Mouse (Mus musculus): Measurements from ENCODE around the gene Epb41l2. TPM values are rescaled to one million over a fixed set of nuclear protein-coding genes. Genes with fewer than 3 reads are reported as not detected.

Epb41l2 gene
- polyA plus RNA-seq, 1 experiment: 421 TPM

DNA sequence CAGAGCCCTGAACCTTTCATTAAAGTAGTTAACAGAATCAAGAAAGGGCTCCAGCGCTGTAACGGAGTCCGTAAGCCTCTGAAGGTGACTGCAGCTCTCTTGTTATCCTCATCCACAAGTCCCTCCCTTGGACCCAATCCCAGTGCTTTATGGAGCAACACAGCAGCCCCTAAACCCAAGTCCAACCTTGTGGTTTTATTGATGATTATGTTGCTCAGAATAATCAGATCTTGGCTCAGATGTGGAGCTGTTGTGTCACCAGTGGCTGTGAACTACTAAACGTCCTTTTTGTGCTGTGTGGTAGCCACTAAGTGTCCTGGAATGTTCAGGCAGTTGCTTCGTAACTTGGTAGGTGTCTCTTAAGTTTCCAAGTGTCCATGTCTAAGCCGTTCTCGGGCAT is 33.2 kb downstream of the Epb41l2 start:
- 92% methylated on average over 7 of the region's 7 CpGs for WGBS

GRCm38 (mm10) chr10:25393721-25394120 is 34.1 kb downstream of the Epb41l2 start:
- TF ChIP-seq CTCF (IDR thresholded peaks at IDR 0.05; ENCODE audit: insufficient read depth, low read depth, low read length): no peak
- no peak for TF ChIP-seq POLR2A (IDR thresholded peaks at IDR 0.05; ENCODE audit: insufficient read depth, low read depth, low read length)
- WGBS: 91% methylated on average over 1 of the region's 1 CpGs
- no peaks in the 10 kb centered on the region for H3K4me1 ChIP-seq (ENCODE audit: control insufficient read depth, insufficient read depth, low read length)
- H3K4me3 ChIP-seq (ENCODE audit: insufficient read depth, low read depth, low read length): no peak overlapping the region
- H3K27ac ChIP-seq (ENCODE audit: insufficient read depth, low read depth, low read length): no peak overlapping the region

More for the DNA sequence above, 33.2 kb downstream of the Epb41l2 start:
- Histone ChIP-seq H3K4me1 (ENCODE audit: control insufficient read depth, insufficient read depth, low read length) (no peaks in the 10 kb centered on the region), H3K4me3 (ENCODE audit: insufficient read depth, low read depth, low read length) (no peak overlapping the region), H3K27ac (ENCODE audit: insufficient read depth, low read depth, low read length) (no peak overlapping the region)
- TF ChIP-seq CTCF (IDR thresholded peaks at IDR 0.05; ENCODE audit: insufficient read depth, low read depth, low read length): no peak
- TF ChIP-seq POLR2A (IDR thresholded peaks at IDR 0.05; ENCODE audit: insufficient read depth, low read depth, low read length): no peak

DNA sequence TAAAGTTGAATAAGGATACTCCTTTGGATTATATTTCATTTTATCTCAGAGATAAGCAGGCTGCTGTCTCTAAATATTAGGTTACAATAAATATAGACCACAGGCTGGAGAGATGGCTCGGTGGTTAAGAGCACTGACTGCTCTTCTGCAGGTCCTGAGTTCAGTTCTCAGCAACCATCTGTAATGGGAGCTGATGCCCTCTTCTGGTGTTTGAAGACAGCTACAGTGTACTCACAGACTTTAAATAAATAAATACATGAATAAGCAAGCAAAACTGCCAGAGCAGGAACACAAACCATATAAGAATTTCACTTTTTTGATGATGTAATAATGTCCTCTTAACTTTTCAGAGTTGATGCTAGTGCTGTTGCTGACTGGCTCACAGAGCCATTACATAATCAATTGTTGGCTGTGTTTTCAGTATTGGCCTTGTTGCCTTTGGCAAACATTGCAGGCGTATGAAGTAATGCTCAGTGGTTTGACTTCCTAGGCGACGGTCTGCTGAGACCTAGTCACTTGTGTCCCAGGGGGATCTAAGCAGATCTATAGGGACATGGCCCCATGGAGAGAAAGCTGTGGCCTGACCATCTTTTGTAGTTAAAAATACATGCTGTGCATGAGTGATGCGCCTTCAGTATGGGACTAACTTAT is 35.8 kb downstream of the Epb41l2 start:
- Histone ChIP-seq H3K4me1 (ENCODE audit: control insufficient read depth, insufficient read depth, low read length) (no peaks in the 10 kb centered on the region), H3K4me3 (ENCODE audit: insufficient read depth, low read depth, low read length) (no peak overlapping the region), H3K27ac (ENCODE audit: insufficient read depth, low read depth, low read length) (no peak overlapping the region)
- WGBS: 83% methylated on average over 5 of the region's 5 CpGs
- TF ChIP-seq CTCF (IDR thresholded peaks at IDR 0.05; ENCODE audit: insufficient read depth, low read depth, low read length): no peak
- TF ChIP-seq POLR2A (IDR thresholded peaks at IDR 0.05; ENCODE audit: insufficient read depth, low read depth, low read length): no peak

GRCm38 (mm10) chr10:25396859-25397258 is 37.3 kb downstream of the Epb41l2 start:
- no peak overlapping the region for H3K4me3 ChIP-seq (ENCODE audit: insufficient read depth, low read depth, low read length)
- no peaks in the 10 kb centered on the region for H3K4me1 ChIP-seq (ENCODE audit: control insufficient read depth, insufficient read depth, low read length)
- H3K27ac ChIP-seq (ENCODE audit: insufficient read depth, low read depth, low read length): no peak overlapping the region
- TF ChIP-seq CTCF (IDR thresholded peaks at IDR 0.05; ENCODE audit: insufficient read depth, low read depth, low read length): no peak
- no peak for TF ChIP-seq POLR2A (IDR thresholded peaks at IDR 0.05; ENCODE audit: insufficient read depth, low read depth, low read length)
- 86% methylated on average over 3 of the region's 3 CpGs for WGBS

DNA sequence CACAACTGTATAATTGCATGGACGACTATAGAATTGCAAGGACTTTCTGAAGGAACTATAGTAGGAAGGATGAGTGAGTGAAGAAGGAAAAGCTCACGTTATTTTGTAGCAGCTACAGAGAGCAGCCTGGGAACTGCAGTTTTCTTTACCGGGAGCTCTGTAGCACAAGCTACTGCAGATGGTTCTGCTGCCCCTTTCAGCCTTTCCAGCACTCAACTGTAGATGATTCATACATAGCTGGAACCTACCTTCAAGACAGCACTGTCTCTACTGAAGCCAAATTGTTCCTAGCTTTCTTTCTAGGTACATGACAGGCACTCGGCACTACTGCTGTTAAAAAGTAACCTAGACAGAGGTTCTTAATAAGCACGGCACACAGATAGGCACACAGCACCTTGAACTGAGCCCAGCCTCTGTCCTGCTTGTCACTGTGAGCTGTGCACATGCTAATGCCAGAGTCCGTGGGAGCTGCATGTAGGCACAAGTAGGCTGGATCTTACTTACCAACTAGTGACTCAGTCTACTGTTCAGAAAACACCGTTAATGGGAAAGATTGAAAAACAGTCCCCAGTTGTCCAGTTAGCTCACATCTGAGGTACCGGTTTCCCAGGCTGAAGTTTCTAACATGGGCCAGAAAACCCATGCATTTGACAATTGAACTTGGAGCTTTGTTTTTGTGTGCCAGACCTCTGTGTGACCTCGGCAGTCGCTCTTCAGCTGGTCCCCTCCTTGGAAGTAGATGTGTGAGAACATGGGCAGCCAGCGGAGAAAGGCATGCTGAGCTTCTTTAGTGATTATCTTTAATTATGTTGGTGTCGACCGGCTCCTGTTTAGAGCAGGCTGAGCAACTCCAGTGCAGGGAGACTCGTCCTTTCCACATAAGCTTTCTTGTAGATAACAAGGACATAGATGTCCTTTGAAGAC is 38.4 kb downstream of the Epb41l2 start:
- TF ChIP-seq CTCF (IDR thresholded peaks at IDR 0.05; ENCODE audit: insufficient read depth, low read depth, low read length) (no peak), POLR2A (IDR thresholded peaks at IDR 0.05; ENCODE audit: insufficient read depth, low read depth, low read length) (no peak)
- no peak overlapping the region for H3K4me3 ChIP-seq (ENCODE audit: insufficient read depth, low read depth, low read length)
- WGBS: 41% methylated on average over 14 of the region's 14 CpGs
- H3K27ac ChIP-seq (ENCODE audit: insufficient read depth, low read depth, low read length): no peak overlapping the region
- H3K4me1 ChIP-seq (ENCODE audit: control insufficient read depth, insufficient read depth, low read length): no peaks in the 10 kb centered on the region

DNA sequence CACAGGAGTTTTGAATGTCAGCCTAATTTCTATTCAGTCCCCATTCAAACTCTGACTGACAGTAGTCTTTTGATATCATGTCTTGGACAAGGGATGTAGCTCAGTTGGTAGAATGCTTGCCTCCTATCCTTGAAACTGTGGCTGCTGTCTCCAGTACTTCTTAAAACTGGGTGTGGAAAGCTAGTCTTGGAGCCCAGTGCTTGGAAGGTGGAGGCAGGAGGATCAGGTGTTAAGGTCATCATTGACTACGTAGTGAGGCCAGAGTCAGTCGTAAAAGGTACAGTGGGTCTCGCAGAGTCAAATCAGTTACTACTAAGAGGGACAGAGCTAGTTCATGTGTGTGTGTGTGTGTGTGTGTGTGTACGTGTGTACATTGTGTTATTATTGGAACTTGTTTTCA is 39.4 kb downstream of the Epb41l2 start:
- no peak overlapping the region for H3K4me3 ChIP-seq (ENCODE audit: insufficient read depth, low read depth, low read length)
- 94% methylated on average over 4 of the region's 4 CpGs for WGBS
- no peak for TF ChIP-seq POLR2A (IDR thresholded peaks at IDR 0.05; ENCODE audit: insufficient read depth, low read depth, low read length)
- TF ChIP-seq CTCF (IDR thresholded peaks at IDR 0.05; ENCODE audit: insufficient read depth, low read depth, low read length): no peak
- no peaks in the 10 kb centered on the region for H3K4me1 ChIP-seq (ENCODE audit: control insufficient read depth, insufficient read depth, low read length)
- H3K27ac ChIP-seq (ENCODE audit: insufficient read depth, low read depth, low read length): no peak overlapping the region

GRCm38 (mm10) chr10:25400076-25400475 is 40.5 kb downstream of the Epb41l2 start:
- Histone ChIP-seq H3K4me1 (ENCODE audit: control insufficient read depth, insufficient read depth, low read length) (no peaks in the 10 kb centered on the region), H3K27ac (ENCODE audit: insufficient read depth, low read depth, low read length) (no peak overlapping the region), H3K4me3 (ENCODE audit: insufficient read depth, low read depth, low read length) (no peak overlapping the region)
- TF ChIP-seq POLR2A (IDR thresholded peaks at IDR 0.05; ENCODE audit: insufficient read depth, low read depth, low read length) (no peak), CTCF (IDR thresholded peaks at IDR 0.05; ENCODE audit: insufficient read depth, low read depth, low read length) (no peak)
- WGBS: 67% methylated on average over 8 of the region's 8 CpGs

DNA sequence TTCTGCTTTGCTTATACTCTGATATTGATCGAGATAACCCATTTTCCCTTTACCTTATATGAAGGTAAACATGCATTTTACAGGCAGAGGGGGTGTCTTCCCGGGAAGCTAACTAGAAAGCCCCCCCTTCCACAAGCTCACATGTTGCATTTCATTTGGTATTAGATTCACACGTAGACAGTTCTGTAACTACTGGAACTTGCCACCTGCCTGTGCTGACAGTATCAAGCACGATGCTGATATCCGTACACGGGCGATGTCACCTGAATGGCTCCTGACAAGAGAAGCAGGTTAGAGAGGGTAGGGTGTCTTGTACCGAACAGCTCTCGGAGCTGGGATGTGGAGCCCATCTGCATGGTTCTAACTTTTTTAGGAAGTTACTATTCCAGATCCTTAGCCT is 41.0 kb downstream of the Epb41l2 start:
- 97% methylated on average over 9 of the region's 9 CpGs for WGBS
- Histone ChIP-seq H3K4me3 (ENCODE audit: insufficient read depth, low read depth, low read length) (no peak overlapping the region), H3K4me1 (ENCODE audit: control insufficient read depth, insufficient read depth, low read length) (no peaks in the 10 kb centered on the region), H3K27ac (ENCODE audit: insufficient read depth, low read depth, low read length) (no peak overlapping the region)
- TF ChIP-seq POLR2A (IDR thresholded peaks at IDR 0.05; ENCODE audit: insufficient read depth, low read depth, low read length): no peak

- Histone ChIP-seq H3K27ac (ENCODE audit: insufficient read depth, low read depth, low read length) (no peak overlapping the region), H3K4me3 (ENCODE audit: insufficient read depth, low read depth, low read length) (no peak overlapping the region), H3K4me1 (ENCODE audit: control insufficient read depth, insufficient read depth, low read length) (no peaks in the 10 kb centered on the region)
- no peak for TF ChIP-seq CTCF (IDR thresholded peaks at IDR 0.05; ENCODE audit: insufficient read depth, low read depth, low read length)
- TF ChIP-seq POLR2A (IDR thresholded peaks at IDR 0.05; ENCODE audit: insufficient read depth, low read depth, low read length): no peak
- 89% methylated on average over 2 of the region's 2 CpGs for WGBS
Measured at GRCm38 (mm10) chr10:25401356-25401755, 41.8 kb downstream of the Epb41l2 start.

Measured in olfactory bulb, adult 2 months (tissue).